Mouse (Mus musculus): Measurements from ENCODE around the gene Gm6588.
"Not testable (repeated sequence)": the region's sequence is repeated elsewhere in the genome, so short reads cannot be mapped to it uniquely, and the experiment has no call there.

Gene Gm6588

DNA sequence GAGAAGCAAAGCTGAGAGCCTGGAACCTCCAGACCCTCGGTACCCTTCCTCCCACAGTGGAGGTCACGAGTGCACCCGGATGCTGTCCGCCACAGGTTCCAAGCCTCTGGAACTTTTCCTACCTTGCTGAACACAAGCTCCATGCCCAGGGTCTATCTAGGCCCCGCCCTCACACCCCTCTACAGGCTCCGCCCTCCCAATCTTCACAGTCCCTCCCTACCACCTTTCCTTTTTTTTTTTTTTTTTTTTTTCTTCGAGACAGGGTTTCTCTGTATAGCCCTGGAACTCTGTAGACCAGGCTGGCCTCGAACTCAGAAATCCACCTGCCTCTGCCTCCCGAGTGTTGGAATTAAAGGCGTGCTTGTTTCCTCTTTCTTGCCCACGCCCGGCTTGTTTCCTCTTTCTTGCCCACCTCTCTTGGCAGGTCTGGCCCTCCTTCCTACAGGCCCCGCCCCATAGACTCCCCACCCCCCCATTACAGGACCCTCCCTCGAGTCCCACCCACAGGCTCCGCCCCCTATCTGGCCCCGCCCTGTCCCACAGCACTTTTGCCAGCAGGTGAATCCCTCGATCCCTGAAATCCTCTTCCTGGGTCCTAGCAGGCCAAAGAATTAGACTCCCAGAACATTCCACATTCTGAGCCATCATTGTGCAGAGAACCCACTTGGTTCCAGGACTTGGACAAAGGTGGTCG, at the start of gene Gm6588:
Gene Gm6588, plus strand, starts transcription at position 680 of the 694 bp plus-strand sequence.
- DNase-seq (ENCODE audit: low spot score): no peak

- no peak for DNase-seq (ENCODE audit: low spot score)
Measured at GRCm38 (mm10) chr5:112402437-112402836, 46.8 kb upstream of the Gm6588 start.

GRCm38 (mm10) chr5:112406017-112406416, 43.2 kb upstream of the Gm6588 start:
- DNase-seq (ENCODE audit: low spot score): no peak

GRCm38 (mm10) chr5:112409274-112409673, 40.0 kb upstream of the Gm6588 start:
- no peak for DNase-seq (ENCODE audit: low spot score)

GRCm38 (mm10) chr5:112411072-112411471, 38.2 kb upstream of the Gm6588 start:
- no peak for DNase-seq (ENCODE audit: low spot score)

DNA sequence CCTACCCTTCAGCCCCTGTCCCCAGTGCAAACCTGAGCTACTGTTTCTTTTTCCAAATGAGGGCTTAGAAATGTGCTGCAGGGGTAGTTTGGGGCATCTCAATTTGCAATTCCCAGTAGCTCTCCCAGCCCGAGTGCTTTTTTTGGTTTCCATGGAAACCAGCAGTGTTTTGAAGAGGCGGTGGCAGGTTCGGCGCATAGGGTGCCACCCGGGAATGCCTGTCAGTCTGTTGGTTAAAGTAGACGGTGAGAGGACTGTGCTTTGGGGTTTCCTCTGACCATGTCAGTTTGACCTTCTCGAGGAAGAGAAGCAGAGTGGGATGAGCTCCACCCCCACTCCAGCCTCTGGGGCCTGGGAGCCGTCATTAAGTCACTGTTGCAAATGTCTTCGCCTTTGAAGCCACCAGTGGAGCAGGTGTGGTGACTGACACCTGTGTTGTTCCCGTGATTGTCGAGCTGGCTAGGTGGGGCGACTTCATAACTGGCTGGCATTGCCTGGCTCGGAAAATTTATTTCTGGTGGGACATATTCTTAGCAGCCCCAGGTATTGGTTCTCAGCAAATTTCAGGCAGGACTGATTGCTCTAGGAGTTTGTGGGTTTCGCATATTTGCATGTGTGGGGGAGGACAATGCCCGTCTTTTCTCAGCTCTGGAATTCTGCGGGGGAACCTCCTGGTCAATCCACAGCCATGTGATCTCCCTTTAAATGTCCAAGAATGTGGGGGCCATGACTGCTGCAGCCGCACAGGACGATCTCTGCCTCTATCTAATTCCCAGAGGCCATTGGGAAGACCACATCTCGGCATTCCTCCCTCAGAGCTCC, 37.5 kb upstream of the Gm6588 start:
- DNase-seq (ENCODE audit: low spot score): no peak

- not testable (repeated sequence) for DNase-seq (ENCODE audit: low spot score)
Measured at GRCm38 (mm10) chr5:112412781-112413180, 36.4 kb upstream of the Gm6588 start.

- no peak for DNase-seq (ENCODE audit: low spot score)
Measured at GRCm38 (mm10) chr5:112416673-112417072, 32.6 kb upstream of the Gm6588 start.

DNA sequence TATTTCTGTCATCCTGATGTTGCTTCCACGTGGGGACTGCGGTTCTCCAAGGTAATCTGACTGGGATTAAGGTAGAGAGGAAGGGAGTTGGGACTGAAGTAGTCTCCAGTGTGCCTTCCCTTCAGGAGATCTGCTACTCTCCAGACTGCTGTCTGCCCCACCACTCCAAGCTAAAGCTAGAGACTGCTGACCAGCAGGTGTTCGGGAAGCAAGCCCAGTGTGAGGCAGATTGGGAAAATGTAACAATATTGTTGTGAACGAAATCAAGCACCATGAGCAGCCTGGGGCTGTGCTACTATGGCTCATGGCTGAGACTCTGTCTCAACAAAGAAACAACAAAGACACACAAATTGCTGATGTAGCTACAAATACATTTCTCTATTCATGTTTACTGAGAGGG, 31.2 kb upstream of the Gm6588 start:
- no peak for DNase-seq (ENCODE audit: low spot score)

- DNase-seq (ENCODE audit: low spot score): peak; percentile 56
Measured at GRCm38 (mm10) chr5:112419535-112419934, 29.7 kb upstream of the Gm6588 start.

DNA sequence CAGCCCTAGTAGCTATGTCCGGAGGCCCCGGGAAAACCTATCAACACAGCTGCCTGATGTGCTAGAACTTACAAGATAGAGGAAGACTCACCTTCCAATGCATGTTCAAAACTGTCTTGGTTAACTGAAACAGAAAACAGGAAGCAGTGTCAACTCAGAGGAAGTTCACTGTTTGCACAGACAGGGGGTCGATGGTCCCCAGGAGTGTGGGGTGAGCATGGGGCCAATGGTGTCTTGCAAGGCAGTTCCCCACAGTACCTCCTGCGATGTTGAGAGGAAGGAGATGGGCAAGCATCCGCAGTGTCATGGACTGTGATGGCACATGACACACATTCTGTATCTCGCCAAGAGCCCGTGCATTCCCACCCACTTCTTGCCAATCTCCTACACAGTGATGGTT, 22.6 kb upstream of the Gm6588 start:
- no peak for DNase-seq (ENCODE audit: low spot score)

DNA sequence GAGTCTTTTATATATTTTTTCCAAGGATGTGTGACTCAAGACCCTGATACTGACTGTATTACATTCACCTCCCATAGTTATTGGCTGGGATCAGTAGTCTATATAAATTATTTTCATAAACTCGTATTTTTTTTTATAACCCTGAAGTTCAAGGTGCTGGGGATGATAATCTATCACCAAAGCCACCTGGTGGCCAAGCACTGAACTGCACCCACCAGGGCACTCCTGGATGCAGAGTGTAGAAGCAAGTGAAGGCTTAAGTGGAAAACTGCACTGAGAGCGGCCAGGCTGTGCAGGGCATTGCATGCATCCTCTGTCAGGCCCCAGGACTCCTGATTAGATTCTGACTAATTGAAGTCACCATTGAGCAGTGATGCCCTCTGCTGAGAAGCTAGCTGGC, 21.9 kb upstream of the Gm6588 start:
- DNase-seq (ENCODE audit: low spot score): peak; percentile 42

DNA sequence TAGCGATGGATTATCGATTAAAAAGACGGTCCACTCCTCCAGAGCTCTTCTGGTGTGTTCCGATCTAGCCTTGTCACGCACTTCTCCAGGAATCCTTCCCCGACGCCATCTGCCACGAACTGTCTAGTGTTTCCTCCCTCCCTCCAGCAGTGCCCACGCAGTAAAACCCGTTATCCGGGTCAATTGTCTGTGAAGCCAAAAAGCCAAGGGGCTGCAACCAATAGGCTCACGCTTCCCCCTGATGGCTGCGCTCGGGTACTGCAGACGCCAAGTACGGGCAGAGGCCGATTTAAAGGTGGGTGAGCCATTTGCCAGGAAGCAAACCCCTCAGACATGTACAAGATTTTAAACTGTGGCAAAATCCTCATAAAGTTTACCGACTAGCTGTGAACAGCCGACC, 20.3 kb upstream of the Gm6588 start:
- DNase-seq (ENCODE audit: low spot score): peak; percentile 21

GRCm38 (mm10) chr5:112431120-112431775, 18.0 kb upstream of the Gm6588 start:
- DNase-seq (ENCODE audit: low spot score): no peak

GRCm38 (mm10) chr5:112432033-112432432, 17.2 kb upstream of the Gm6588 start:
- DNase-seq (ENCODE audit: low spot score): no peak

DNA sequence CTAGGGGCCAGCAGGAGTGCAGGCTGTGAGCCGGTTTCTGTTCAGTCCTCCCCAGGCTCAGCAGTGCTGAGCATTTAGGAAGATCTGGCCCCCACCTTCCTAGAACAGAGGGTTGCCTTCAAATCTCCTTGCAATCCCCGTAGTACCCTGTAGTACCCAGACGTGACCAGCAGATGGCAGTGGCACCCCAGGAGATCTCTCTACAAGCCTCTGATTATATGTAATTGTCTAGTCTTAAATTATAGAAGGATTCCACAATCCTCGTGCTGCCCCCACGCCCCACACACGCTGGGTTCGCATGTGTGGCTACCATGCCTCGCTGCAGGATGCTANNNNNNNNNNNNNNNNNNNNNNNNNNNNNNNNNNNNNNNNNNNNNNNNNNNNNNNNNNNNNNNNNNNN, 16.2 kb upstream of the Gm6588 start:
- peak; percentile 33 for DNase-seq (ENCODE audit: low spot score)

DNA sequence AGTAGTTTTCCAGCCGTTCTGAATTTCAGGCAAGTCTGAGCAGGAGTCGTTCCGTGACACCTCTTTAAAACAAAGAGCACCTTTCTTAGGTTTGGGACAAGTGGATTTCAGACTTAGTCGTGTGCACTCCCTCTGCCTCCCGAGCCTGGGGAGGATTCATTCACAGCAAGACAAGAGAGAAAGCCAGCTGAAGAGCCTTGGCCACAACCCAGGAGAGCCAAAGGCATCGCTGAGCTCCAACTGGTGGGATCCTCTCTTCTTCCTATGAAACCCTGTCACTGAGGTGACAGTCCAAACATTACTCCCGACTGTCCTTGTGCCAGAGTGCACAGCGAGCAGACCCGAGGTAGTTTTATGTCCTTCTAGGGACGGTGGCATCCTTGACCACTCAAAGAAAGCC, 10.7 kb upstream of the Gm6588 start:
- DNase-seq (ENCODE audit: low spot score): no peak

DNA sequence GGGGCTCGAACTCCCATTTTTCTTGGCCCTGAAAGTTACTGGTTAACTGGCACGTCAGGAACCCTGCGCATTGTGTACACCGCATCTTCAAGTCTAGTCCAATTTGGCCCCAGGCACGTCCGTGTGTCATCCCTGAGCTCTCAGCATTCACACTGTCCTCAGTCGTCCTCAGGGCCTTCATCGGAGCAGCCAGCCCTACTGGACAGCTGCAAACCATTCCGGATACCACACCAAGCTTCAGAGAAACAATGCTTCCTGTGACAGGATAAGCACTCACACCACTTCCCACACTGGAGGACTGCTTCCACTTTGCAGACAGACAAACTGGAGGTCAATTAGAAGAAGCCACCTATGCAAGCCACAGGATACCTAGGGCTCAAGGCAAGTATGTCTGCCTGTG, 3.9 kb downstream of the Gm6588 start:
- DNase-seq (ENCODE audit: low spot score): no peak

DNA sequence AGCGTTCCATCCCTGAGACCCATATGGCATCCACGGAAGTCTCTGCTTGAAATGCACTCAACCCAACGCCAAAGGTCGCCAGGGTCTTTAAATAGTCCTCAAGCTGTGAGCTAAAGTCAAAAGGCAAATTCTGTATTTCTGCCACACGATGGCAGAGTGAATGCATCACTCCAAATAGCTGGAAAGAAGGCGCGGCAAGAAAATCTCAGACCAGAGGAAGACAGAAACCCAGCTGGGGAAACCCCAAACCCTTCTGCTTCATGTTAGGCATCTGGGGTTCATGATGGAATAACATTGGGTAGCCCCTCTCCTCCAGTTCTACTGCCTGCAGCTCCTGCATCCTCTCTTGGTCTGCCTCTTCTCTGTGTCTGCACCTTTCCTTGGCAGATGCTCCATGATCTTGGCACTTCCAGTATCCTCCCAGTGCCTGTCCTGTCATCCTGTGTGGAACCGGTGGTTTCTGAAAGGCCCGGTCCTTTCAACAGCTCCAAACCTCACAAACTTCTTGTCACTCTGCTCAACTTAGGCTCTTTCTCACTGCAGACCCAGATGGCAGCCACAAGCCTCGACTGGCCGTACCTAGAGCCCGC, 5.8 kb downstream of the Gm6588 start:
- no peak for DNase-seq (ENCODE audit: low spot score)

DNA sequence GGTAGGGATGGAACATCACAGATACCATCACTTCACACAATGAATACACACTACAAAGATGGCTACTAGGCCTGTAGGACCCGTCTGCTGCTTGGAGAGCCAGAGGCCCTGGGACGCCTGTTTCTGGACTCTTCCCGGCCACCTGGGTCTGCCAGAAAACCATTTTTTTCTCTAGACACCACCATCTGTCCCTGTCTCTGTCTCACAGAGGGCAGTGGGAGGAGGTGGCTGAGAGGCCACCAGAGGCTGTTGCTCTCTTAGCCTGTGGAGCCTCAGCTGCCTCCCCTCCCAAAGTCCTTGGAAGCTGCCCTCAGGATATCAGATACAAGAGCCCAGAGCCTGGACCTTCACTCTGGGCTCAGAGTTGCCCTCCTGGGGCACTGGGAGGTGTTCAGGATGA, 10.7 kb downstream of the Gm6588 start:
- no peak for DNase-seq (ENCODE audit: low spot score)

DNA sequence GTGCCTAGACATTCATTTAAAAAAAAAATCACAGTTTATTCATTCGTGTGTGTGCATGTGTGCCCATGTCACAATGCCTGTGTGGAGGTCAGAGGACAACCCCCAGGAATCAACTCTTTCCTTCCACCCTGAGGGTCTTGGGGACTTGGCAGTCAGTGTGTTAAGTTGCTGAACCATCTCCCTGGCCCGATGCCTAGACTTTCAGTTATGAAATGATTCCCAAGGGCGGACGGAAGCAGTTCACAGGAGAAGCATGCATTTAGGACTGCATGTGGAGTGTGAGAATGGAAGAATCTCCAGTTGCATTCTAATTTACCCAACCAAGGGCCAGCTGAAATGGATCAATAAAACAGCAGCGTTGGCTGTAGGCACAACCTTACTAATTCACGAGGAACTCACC, 17.1 kb downstream of the Gm6588 start:
- no peak for DNase-seq (ENCODE audit: low spot score)

GRCm38 (mm10) chr5:112468986-112469581, 19.9 kb downstream of the Gm6588 start:
- no peak for DNase-seq (ENCODE audit: low spot score)
